Mouse (Mus musculus): ENCODE data around the gene Atp5d.
A peak's percentile ranks its signal among the peaks of the same experiment; 100 is the strongest.

The Atp5d gene

GRCm38 (mm10) chr10:80141786-80142529, 3.5 kb downstream of the Atp5d start:
- peak; percentile 93 for DNase-seq

GRCm38 (mm10) chr10:80142530-80142925, 4.1 kb downstream of the Atp5d start:
- DNase-seq, result no peak

GRCm38 (mm10) chr10:80143664-80144063, 5.2 kb downstream of the Atp5d start:
- DNase-seq, result no peak

- no peak for DNase-seq
These were observed 5.7 kb downstream of the Atp5d start for GRCm38 (mm10) chr10:80144159-80144558.

GRCm38 (mm10) chr10:80144864-80145838, 6.7 kb downstream of the Atp5d start:
- DNase-seq, result peak; percentile 81

- no peak for DNase-seq
These were observed 7.5 kb downstream of the Atp5d start for GRCm38 (mm10) chr10:80145896-80146295.

- no peak for DNase-seq
These were observed 8.2 kb downstream of the Atp5d start for GRCm38 (mm10) chr10:80146568-80147011.

- DNase-seq, result no peak
These were observed 8.8 kb downstream of the Atp5d start for GRCm38 (mm10) chr10:80147146-80147718.

- peak; percentile 77 for DNase-seq
These were observed 9.5 kb downstream of the Atp5d start, which contains the start of gene Midn for GRCm38 (mm10) chr10:80147719-80148601. Gene Midn, plus strand, starts transcription at chr10:80148272.

GRCm38 (mm10) chr10:80148610-80149290, 10.3 kb downstream of the Atp5d start:
- DNase-seq, result peak; percentile 94

GRCm38 (mm10) chr10:80149291-80150225, 11.1 kb downstream of the Atp5d start:
- DNase-seq, result peak; percentile 95

- peak; percentile 75 for DNase-seq
These were observed 12.1 kb downstream of the Atp5d start for GRCm38 (mm10) chr10:80150226-80151210.

- DNase-seq, result no peak
These were observed 13.0 kb downstream of the Atp5d start for GRCm38 (mm10) chr10:80151211-80152034.

- DNase-seq, result no peak
These were observed 13.8 kb downstream of the Atp5d start for GRCm38 (mm10) chr10:80152071-80152872.

GRCm38 (mm10) chr10:80152873-80153260, 14.4 kb downstream of the Atp5d start:
- no peak for DNase-seq

- no peak for DNase-seq
These were observed 15.3 kb downstream of the Atp5d start for GRCm38 (mm10) chr10:80153713-80154112.

- no peak for DNase-seq
These were observed 16.0 kb downstream of the Atp5d start for GRCm38 (mm10) chr10:80154384-80154783.
